In the genomic region with DNA sequence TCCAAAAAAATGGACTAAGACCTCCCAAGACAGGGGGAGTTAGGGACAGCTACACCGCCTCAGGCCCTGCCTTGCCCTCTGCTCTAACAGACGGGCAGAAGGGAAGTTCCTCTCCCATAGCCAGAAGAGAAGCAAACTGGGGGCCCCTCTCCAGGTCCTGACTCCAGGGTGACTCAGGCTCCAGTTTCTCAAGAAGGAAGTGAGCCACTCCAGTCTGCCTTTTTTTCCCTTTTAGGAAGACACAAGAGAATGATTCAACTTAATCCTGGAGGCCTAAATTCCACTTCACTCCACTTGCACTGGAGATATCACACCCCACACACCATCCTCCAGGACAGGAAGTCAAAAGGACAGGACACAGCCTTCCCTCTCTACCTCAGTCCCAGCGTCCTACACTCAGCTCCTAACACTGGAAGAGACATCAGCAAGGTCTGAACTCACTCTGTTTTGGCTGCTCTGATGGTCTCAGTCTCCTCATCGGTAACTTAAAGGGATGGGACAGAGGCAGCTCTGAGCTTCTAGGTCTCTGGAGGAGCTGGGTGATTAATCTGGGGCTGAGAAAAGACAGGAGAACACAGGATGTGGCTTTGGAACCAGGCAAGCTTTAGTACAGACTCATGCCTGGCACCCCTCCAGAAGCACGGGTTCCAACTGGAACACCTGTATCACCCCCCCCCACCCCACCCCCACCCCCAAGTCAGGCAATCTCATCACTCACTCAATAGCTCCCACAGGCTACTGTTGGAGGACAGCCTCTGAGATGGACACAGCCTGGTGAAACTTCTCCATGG, we compare ENCODE assay signal across 8 mouse cellular contexts. TPM values are rescaled to one million over a fixed set of nuclear protein-coding genes. Genes with fewer than 3 reads are reported as not detected.
DNase-seq lines count a peak whose midpoint lies in the region; ATAC-seq and TF ChIP-seq lines count a peak whose summit lies in the region.

No protein-coding gene starts in this region.

- peaks cover 34% of the 10 kb centered on the region for H3K4me1 ChIP-seq in neural tube, embryonic 11.5 days (ENCODE audit: control insufficient read depth, insufficient read depth, low read length)
- peaks cover 51% of the 10 kb centered on the region for H3K4me1 ChIP-seq in embryonic fibroblast, embryonic 13.5 days (ENCODE audit: control insufficient read depth, insufficient read depth, low read length)
- peaks cover 84% of the 10 kb centered on the region for H3K4me1 ChIP-seq in limb, embryonic 13.5 days
- H3K4me1 ChIP-seq in stomach, embryonic 14.5 days (ENCODE audit: control insufficient read depth, insufficient read depth, low read length), result peaks cover 64% of the 10 kb centered on the region

- TF ChIP-seq POLR2A in embryonic fibroblast, embryonic 13.5 days (IDR thresholded peaks at IDR 0.05; ENCODE audit: low read depth, low read length), result no peak; the same call in none of the 2 replicates

- intact Hi-C loops in left cerebral cortex, postnatal 10 days (cut with DNase I), result no loop called here

- ATAC-seq in neural tube, embryonic 11.5 days (ENCODE audit: insufficient read depth, low FRiP score, low TSS enrichment), result no peak
- no peak for ATAC-seq in limb, embryonic 13.5 days (ENCODE audit: low FRiP score, low read depth)
- no peak for ATAC-seq in stomach, embryonic 14.5 days (ENCODE audit: insufficient number of reproducible peaks, insufficient read depth, low FRiP score, low read depth)

- H3K9ac ChIP-seq in neural tube, embryonic 11.5 days (ENCODE audit: low read length), result no peak overlapping the region
- no peak overlapping the region for H3K9ac ChIP-seq in limb, embryonic 13.5 days
- H3K9ac ChIP-seq in stomach, embryonic 14.5 days (replicated peaks; ENCODE audit: low read depth, low read length), result no peak overlapping the region

- DNase-seq in neural tube, embryonic 11.5 days (ENCODE audit: low spot score), result no peak
- no peak for DNase-seq in neural tube, embryonic 10.5 days (ENCODE audit: extremely low spot score, low spot score)
- no peak for DNase-seq in cerebellum, adult 11-12 months
- DNase-seq in left cerebral cortex, postnatal 10 days (ENCODE audit: extremely low spot score in 1 of 2, low spot score in 2 of 2), result no peak
- DNase-seq in spleen, postnatal 4 days (ENCODE audit: low spot score in 2 of 2), result no peak

- H3K27ac ChIP-seq in neural tube, embryonic 11.5 days (ENCODE audit: low read depth, low read length), result peak overlapping the region; percentile 73
- H3K27ac ChIP-seq in embryonic fibroblast, embryonic 13.5 days (ENCODE audit: insufficient read depth, low read length), result peak overlapping the region; percentile 99
- H3K27ac ChIP-seq in limb, embryonic 13.5 days, result peak overlapping the region; percentile 93
- peak overlapping the region; percentile 97 for H3K27ac ChIP-seq in stomach, embryonic 14.5 days (ENCODE audit: low read length)

- no peak for TF ChIP-seq CTCF in embryonic fibroblast, embryonic 13.5 days (IDR thresholded peaks at IDR 0.05; ENCODE audit: borderline replicate concordance, insufficient read depth, low read length)

- H3K9me3 ChIP-seq in neural tube, embryonic 11.5 days (ENCODE audit: control insufficient read depth, low read length), result no peaks in the 10 kb centered on the region
- peaks cover 6% of the 10 kb centered on the region; the same call in 1 of the 2 replicates for H3K9me3 ChIP-seq in limb, embryonic 13.5 days
- H3K9me3 ChIP-seq in stomach, embryonic 14.5 days (ENCODE audit: control insufficient read depth, low read depth, low read length), result no peaks in the 10 kb centered on the region

- WGBS in neural tube, embryonic 11.5 days, result 54% methylated on average over 5 of the region's 5 CpGs
- 26% methylated on average over 5 of the region's 5 CpGs for WGBS in limb, embryonic 13.5 days
- 29% methylated on average over 5 of the region's 5 CpGs for WGBS in stomach, embryonic 14.5 days

- no peaks in the 10 kb centered on the region for H3K36me3 ChIP-seq in neural tube, embryonic 11.5 days (ENCODE audit: control insufficient read depth, insufficient read depth, low read length)
- H3K36me3 ChIP-seq in limb, embryonic 13.5 days, result peaks cover 7% of the 10 kb centered on the region
- no peaks in the 10 kb centered on the region for H3K36me3 ChIP-seq in stomach, embryonic 14.5 days (ENCODE audit: control insufficient read depth, insufficient read depth, low read length)

- no peaks in the 10 kb centered on the region for H3K27me3 ChIP-seq in neural tube, embryonic 11.5 days (ENCODE audit: control insufficient read depth, insufficient read depth, low read length)
- no peaks in the 10 kb centered on the region for H3K27me3 ChIP-seq in limb, embryonic 13.5 days
- H3K27me3 ChIP-seq in stomach, embryonic 14.5 days (ENCODE audit: control insufficient read depth, insufficient read depth, low read length), result no peaks in the 10 kb centered on the region

- H3K4me3 ChIP-seq in neural tube, embryonic 11.5 days (ENCODE audit: low read depth, low read length), result no peak overlapping the region
- H3K4me3 ChIP-seq in embryonic fibroblast, embryonic 13.5 days (ENCODE audit: insufficient read depth, low read length), result no peak overlapping the region
- 0 out of 2 replicates have a peak overlapping the region, but pooled peaks have one; percentile 10 for H3K4me3 ChIP-seq in limb, embryonic 13.5 days
- no peak overlapping the region for H3K4me3 ChIP-seq in stomach, embryonic 14.5 days (ENCODE audit: low read depth, low read length)

- no peak overlapping the region for H3K4me2 ChIP-seq in neural tube, embryonic 11.5 days (ENCODE audit: low read depth)
- H3K4me2 ChIP-seq in limb, embryonic 13.5 days (replicated peaks), result peak overlapping the region; percentile 59
- peak overlapping the region; percentile 34; the same call in 1 of the 2 replicates for H3K4me2 ChIP-seq in stomach, embryonic 14.5 days (replicated peaks; ENCODE audit: low read depth, low read length)

RNA-seq across cellular contexts. Expression of gene Actn1, which starts 31.0 kb away (rescaled TPM):
- 20.6 and 26.4 TPM in 2 replicates for polyA plus RNA-seq in neural tube, embryonic 11.5 days (2014; fragmentation: Nextera tagmentation; extraction: Ambion mirVana)
- 488 and 794 TPM in 2 replicates for polyA plus RNA-seq in embryonic fibroblast, embryonic 13.5 days (2011; ENCODE audit: insufficient read length, low read depth, missing spikeins)
- polyA plus RNA-seq in limb, embryonic 13.5 days (2015; fragmentation: Nextera tagmentation; extraction: Ambion mirVana), result 31.7 and 35.2 TPM in 2 replicates
- polyA plus RNA-seq in stomach, embryonic 14.5 days (2014; fragmentation: Nextera tagmentation; extraction: Ambion mirVana), result 80.4 and 81.7 TPM in 2 replicates
- total RNA-seq in left cerebral cortex, postnatal 10 days (2021), result 100 to 1,000 TPM in 1 of 2 experiments, 10 to 100 TPM in 1; 88.2 to 103 TPM
